ENCODE assay signal across 9 mouse cellular contexts in the genomic region with DNA sequence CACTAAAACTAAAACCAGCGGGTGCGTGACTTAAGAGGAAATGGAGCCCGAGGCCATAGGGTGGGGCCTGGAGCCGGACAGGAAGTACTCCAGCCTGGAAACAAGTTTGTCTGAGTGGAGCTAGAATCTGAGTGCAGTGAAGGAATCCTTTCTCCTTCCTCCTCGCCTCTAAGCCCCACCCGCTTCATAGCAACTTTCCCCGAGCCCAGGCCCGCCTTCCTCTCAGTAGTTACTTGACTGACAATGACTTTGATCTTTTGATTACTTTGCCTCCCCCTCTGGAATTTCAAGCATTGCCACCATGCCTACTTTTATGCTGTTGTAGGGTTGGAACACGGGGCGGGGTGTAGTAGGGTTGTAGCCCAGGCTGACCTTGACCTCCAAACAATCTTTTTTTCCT. TPM values are rescaled to one million over a fixed set of nuclear protein-coding genes. Genes with fewer than 3 reads are reported as not detected.
DNase-seq lines count a peak whose midpoint lies in the region; ATAC-seq lines count a peak whose summit lies in the region.
"Had no signal": no experiment of that assay in that cellular context is flagged by ENCODE, and none has a peak within 500 bp of the region (broad histone marks: within the 10 kb centered on the region; RNA-seq: fewer than 3 reads in every experiment).

No protein-coding gene starts in this region.

- peak overlapping the region; percentile 23; the same call in 1 of the 2 replicates for H3K4me2 ChIP-seq in lung, embryonic 15.5 days

- peak; percentile 90 for ATAC-seq in lung, embryonic 15.5 days (ENCODE audit: borderline replicate concordance, extremely low read depth, low FRiP score, low TSS enrichment)

- H3K27me3 ChIP-seq in lung, embryonic 15.5 days, result no peaks in the 10 kb centered on the region

- H3K9me3 ChIP-seq in lung, embryonic 15.5 days, result no peaks in the 10 kb centered on the region

- H3K9ac ChIP-seq in lung, embryonic 15.5 days, result no peak overlapping the region

- H3K4me1 ChIP-seq in lung, embryonic 15.5 days, result no peaks in the 10 kb centered on the region

- H3K36me3 ChIP-seq in lung, embryonic 15.5 days, result no peaks in the 10 kb centered on the region

- 16% methylated on average over 10 of the region's 10 CpGs for WGBS in lung, embryonic 15.5 days

- peak; percentile 90 for DNase-seq in WW6 (ENCODE audit: low read depth, low spot score)
- peak; percentile 62 for DNase-seq in embryo, embryonic 10 days (ENCODE audit: low spot score)
- peak; percentile 30 for DNase-seq in heart, postnatal 4 days
- DNase-seq in layer of hippocampus, adult 9-11 months, result no peak
- DNase-seq in thymus, postnatal 36 days, result no peak
- DNase-seq in c-Kit-positive CD71-positive TER-119-positive erythroid progenitor cells, embryonic 14.5 days (ENCODE audit: low spot score), result no peak
- no peak for DNase-seq in adipocyte (ENCODE audit: low spot score)
- DNase-seq: layer of hippocampus, postnatal 36 days had no signal

- H3K27ac ChIP-seq in lung, embryonic 15.5 days, result peak overlapping the region; percentile 41

- H3K4me3 ChIP-seq in lung, embryonic 15.5 days, result no peak overlapping the region

RNA-seq across cellular contexts. Expression of a gene that starts 21.0 kb away (rescaled TPM):
- total RNA-seq in heart, postnatal 4 days (2021), result 10 to 100 TPM; 25.7 to 33.2 TPM
- 59.9 and 62.5 TPM in 2 replicates for polyA plus RNA-seq in lung, embryonic 15.5 days (2015; fragmentation: Nextera tagmentation; extraction: Ambion mirVana)

Comparison
In these comparisons a context has a peak if more than half of its experiments do, and no peak if none do; other contexts are left out.
1. DNase-seq: peak in WW6 (single experiment), embryo, embryonic 10 days (single experiment) and heart, postnatal 4 days (single experiment); none in layer of hippocampus, adult 9-11 months (single experiment), thymus, postnatal 36 days (0 of 2), c-Kit-positive CD71-positive TER-119-positive erythroid progenitor cells, embryonic 14.5 days (single experiment) and adipocyte (single experiment).